Mouse (Mus musculus) monocyte, adult 59 days (primary cell): Measurements from ENCODE around the gene Pcdh7. TPM values are rescaled to one million over a fixed set of nuclear protein-coding genes. Genes with fewer than 3 reads are reported as not detected.

Source experiments
- total RNA-seq, 2 experiments: library from RNA; stranded (reverse); gene quantifications; one replicate each; pipeline ENCODE4 v1.2.4; 2023

Gene Pcdh7
- total RNA-seq: under 1 TPM; 0.05 to 0.24 TPM

GRCm38 (mm10) chr5:57717906-57718875, at the start of gene Pcdh7:
Pcdh7 (plus strand) TSS chr5:57717967.

